8 mouse cellular contexts compared by ENCODE assay signal in genomic region chr10:39368572-39369135, GRCm38 (mm10). TPM values are rescaled to one million over a fixed set of nuclear protein-coding genes. Genes with fewer than 3 reads are reported as not detected.
A peak's percentile ranks its signal among the peaks of the same experiment; 100 is the strongest.
DNase-seq lines count a peak whose midpoint lies in the region; ATAC-seq and TF ChIP-seq lines count a peak whose summit lies in the region.

Gene Fyn, plus strand, starts transcription at chr10:39368855.

- no peak for DNase-seq in kidney, postnatal 10 days
- DNase-seq in ES-E14 (ENCODE audit: low read depth, low spot score), result no peak
- no peak for DNase-seq in forebrain, embryonic 11.5 days (ENCODE audit: low spot score)
- no peak for DNase-seq in right cerebral cortex, adult 2 months (ENCODE audit: low spot score in 2 of 2)
- no peak for DNase-seq in frontal cortex, postnatal 10 days (ENCODE audit: low spot score in 2 of 2)

- H3K36me3 ChIP-seq in kidney, embryonic 14.5 days (ENCODE audit: control insufficient read depth, insufficient read depth, low read length), result no peaks in the 10 kb centered on the region
- H3K36me3 ChIP-seq in ES-E14 (ENCODE audit: control insufficient read depth, insufficient read depth, low read length, poor library complexity, severe bottlenecking), result no peaks in the 10 kb centered on the region
- no peaks in the 10 kb centered on the region for H3K36me3 ChIP-seq in forebrain, embryonic 11.5 days (ENCODE audit: control insufficient read depth, insufficient read depth, low read length)
- H3K36me3 ChIP-seq in hindbrain, embryonic 16.5 days (ENCODE audit: control insufficient read depth, insufficient read depth, low read length), result no peaks in the 10 kb centered on the region
- no peaks in the 10 kb centered on the region for H3K36me3 ChIP-seq in macrophage (ENCODE audit: inconsistent target)

- no peak for ATAC-seq in kidney, embryonic 14.5 days (ENCODE audit: low FRiP score, low TSS enrichment)
- ATAC-seq in forebrain, embryonic 11.5 days (replicated peaks; ENCODE audit: low FRiP score), result no peak
- ATAC-seq in hindbrain, embryonic 16.5 days, result no peak

- H3K4me3 ChIP-seq in kidney, embryonic 14.5 days (ENCODE audit: low read length), result peak within 1 kb of the TSS; percentile 80
- H3K4me3 ChIP-seq in ES-E14 (ENCODE audit: insufficient read depth in 1 of 2, low read depth in 1 of 2, low read length in 2 of 2, poor library complexity in 1 of 2, severe bottlenecking in 1 of 2), result peak within 1 kb of the TSS; percentile 87 to 96
- H3K4me3 ChIP-seq in forebrain, embryonic 11.5 days (ENCODE audit: low read depth, low read length), result peak within 1 kb of the TSS; percentile 92
- peak within 1 kb of the TSS; percentile 92 for H3K4me3 ChIP-seq in hindbrain, embryonic 16.5 days (ENCODE audit: low read length)
- peak within 1 kb of the TSS; percentile 26 for H3K4me3 ChIP-seq in macrophage (ENCODE audit: inconsistent target)

- no peaks in the 10 kb centered on the region; the same call in 1 of the 2 replicates for H3K27me3 ChIP-seq in kidney, embryonic 14.5 days (ENCODE audit: control insufficient read depth, insufficient read depth, low read length)
- H3K27me3 ChIP-seq in forebrain, embryonic 11.5 days (ENCODE audit: control insufficient read depth, insufficient read depth, low read length), result no peaks in the 10 kb centered on the region
- H3K27me3 ChIP-seq in hindbrain, embryonic 16.5 days (replicated peaks; ENCODE audit: control insufficient read depth, insufficient read depth, low read length), result no peaks in the 10 kb centered on the region

- peak within 1 kb of the TSS; percentile 83 for H3K9ac ChIP-seq in kidney, embryonic 14.5 days (ENCODE audit: low read depth, low read length)
- peak within 1 kb of the TSS; percentile 80 for H3K9ac ChIP-seq in ES-E14 (ENCODE audit: insufficient read depth, low read depth, low read length, poor library complexity, severe bottlenecking)
- peak within 1 kb of the TSS; percentile 95 for H3K9ac ChIP-seq in forebrain, embryonic 11.5 days (ENCODE audit: low read length)
- peak within 1 kb of the TSS; percentile 99 for H3K9ac ChIP-seq in hindbrain, embryonic 16.5 days (ENCODE audit: low read depth, low read length)

- peaks cover 24% of the 10 kb centered on the region for H3K79me2 ChIP-seq in macrophage (ENCODE audit: inconsistent target)

- H3K4me2 ChIP-seq in kidney, embryonic 14.5 days (replicated peaks; ENCODE audit: low read depth, low read length), result peak within 1 kb of the TSS; percentile 76
- peak within 1 kb of the TSS; percentile 88 for H3K4me2 ChIP-seq in forebrain, embryonic 11.5 days (ENCODE audit: low read depth, low read length, severe bottlenecking)
- peak within 1 kb of the TSS; percentile 91 for H3K4me2 ChIP-seq in hindbrain, embryonic 16.5 days (ENCODE audit: low read length)

- in situ Hi-C loops in ES-E14 (cut with MboI; ENCODE audit: low sequenced_read_pairs in 2 of 2, unreplicated experiment in 2 of 2), result no loop called here

- peak within 1 kb of the TSS; percentile 70 for H3K27ac ChIP-seq in kidney, embryonic 14.5 days (ENCODE audit: low read depth, low read length)
- no peak within 1 kb of the TSS for H3K27ac ChIP-seq in ES-E14 (ENCODE audit: insufficient read depth, low read depth, low read length, poor library complexity, severe bottlenecking)
- H3K27ac ChIP-seq in forebrain, embryonic 11.5 days (ENCODE audit: low read depth, low read length), result peak within 1 kb of the TSS; percentile 94
- peak within 1 kb of the TSS; percentile 97 for H3K27ac ChIP-seq in hindbrain, embryonic 16.5 days (ENCODE audit: low read depth, low read length)
- no peak within 1 kb of the TSS for H3K27ac ChIP-seq in macrophage

- 38% methylated on average over 8 of the region's 8 CpGs for WGBS in kidney, embryonic 14.5 days
- WGBS in forebrain, embryonic 11.5 days, result 42% methylated on average over 8 of the region's 8 CpGs
- 31% methylated on average over 8 of the region's 8 CpGs for WGBS in hindbrain, embryonic 16.5 days
- 17% methylated on average over 8 of the region's 8 CpGs for WGBS in macrophage (ENCODE audit: missing documents)

- H3K9me3 ChIP-seq in kidney, embryonic 14.5 days (ENCODE audit: control insufficient read depth, low read length), result no peaks in the 10 kb centered on the region
- no peaks in the 10 kb centered on the region for H3K9me3 ChIP-seq in ES-E14 (ENCODE audit: control insufficient read depth, insufficient read depth, low read depth, low read length)
- no peaks in the 10 kb centered on the region for H3K9me3 ChIP-seq in forebrain, embryonic 11.5 days (ENCODE audit: control insufficient read depth, low read length)
- H3K9me3 ChIP-seq in hindbrain, embryonic 16.5 days (ENCODE audit: control insufficient read depth, low read length), result no peaks in the 10 kb centered on the region

- H3K4me1 ChIP-seq in kidney, embryonic 14.5 days (ENCODE audit: control insufficient read depth, insufficient read depth, low read length), result peaks cover 14% of the 10 kb centered on the region
- H3K4me1 ChIP-seq in ES-E14 (ENCODE audit: control insufficient read depth in 2 of 2, insufficient read depth in 2 of 2, low read length in 2 of 2, poor library complexity in 1 of 2), result no peaks in the 10 kb centered on the region
- no peaks in the 10 kb centered on the region for H3K4me1 ChIP-seq in forebrain, embryonic 11.5 days (replicated peaks; ENCODE audit: control insufficient read depth, insufficient read depth, low read length)
- H3K4me1 ChIP-seq in hindbrain, embryonic 16.5 days (ENCODE audit: control insufficient read depth, insufficient read depth, low read depth, low read length), result peaks cover 30% of the 10 kb centered on the region

TF ChIP-seq in ES-E14, 5 proteins besides CTCF, POLR2A, EP300 and RAD21:
- TF ChIP-seq ZC3H11A (IDR thresholded peaks at IDR 0.05; ENCODE audit: borderline replicate concordance, low read depth, low read length) (no peak), MAFK (IDR thresholded peaks at IDR 0.05; ENCODE audit: insufficient read depth, low read depth, low read length) (no peak), CHD2 (IDR thresholded peaks at IDR 0.05; ENCODE audit: low read depth, low read length) (no peak), ZNF384 (IDR thresholded peaks at IDR 0.05; ENCODE audit: low read depth, low read length) (no peak), HCFC1 (IDR thresholded peaks at IDR 0.05; ENCODE audit: borderline replicate concordance, insufficient read depth, low read length) (no peak)

RNA-seq across cellular contexts. Expression of gene Fyn, which starts in this region (rescaled TPM):
- polyA plus RNA-seq in kidney, embryonic 14.5 days (2014; fragmentation: Nextera tagmentation; extraction: Ambion mirVana), result 24.3 and 32.6 TPM in 2 replicates
- total RNA-seq in ES-E14 (2012; rRNA removed), result 14.6 and 14.9 TPM in 2 replicates
- 42.7 and 44.6 TPM in 2 replicates for polyA plus RNA-seq in forebrain, embryonic 11.5 days (2014; fragmentation: Nextera tagmentation; extraction: Ambion mirVana)
- polyA plus RNA-seq in hindbrain, embryonic 16.5 days (2015; fragmentation: Nextera tagmentation; extraction: Ambion mirVana), result 74.1 and 74.9 TPM in 2 replicates
- 10 to 100 TPM in 25 of 26 experiments, 1 to 10 TPM in 1; 6.3 to 28.4 (median 18.4) TPM for total RNA-seq in macrophage (2018; cell fraction: chromatin; rRNA removed)
- total RNA-seq in macrophage (2018; cell fraction: cytosol; rRNA removed), result 10 to 100 TPM in 24 of 26 experiments, 1 to 10 TPM in 2; 9.9 to 18.1 (median 13.6) TPM
- 10 to 100 TPM in 25 of 26 experiments, 1 to 10 TPM in 1; 9.1 to 30.6 (median 14.2) TPM for total RNA-seq in macrophage (2018; cell fraction: nucleus; rRNA removed)
- polyA plus RNA-seq in macrophage (2018), result 11.3 to 23.4 TPM (median 18.6 TPM) in 3 replicates

Comparison
In these comparisons a context has a peak if more than half of its experiments do, and no peak if none do; other contexts are left out.
1. H3K27ac ChIP-seq: peak in kidney, embryonic 14.5 days (single experiment), forebrain, embryonic 11.5 days (single experiment) and hindbrain, embryonic 16.5 days (single experiment); none in ES-E14 (single experiment) and macrophage (single experiment).
2. H3K4me3 ChIP-seq: peak in every context shown above with its lines; median percentile 92 in forebrain, embryonic 11.5 days; 92 in hindbrain, embryonic 16.5 days; 92 in ES-E14; 80 in kidney, embryonic 14.5 days; 26 in macrophage.
3. Peak in every context shown above with its lines, with median percentiles within 50 percentile points of each other: H3K4me2 ChIP-seq and H3K9ac ChIP-seq.